ENCODE assay signal across 16 mouse cellular contexts in genomic region chr6:30643694-30644460, GRCm38 (mm10). TPM values are rescaled to one million over a fixed set of nuclear protein-coding genes. Genes with fewer than 3 reads are reported as not detected.
A peak's percentile ranks its signal among the peaks of the same experiment; 100 is the strongest.
DNase-seq lines count a peak whose midpoint lies in the region; ATAC-seq and TF ChIP-seq lines count a peak whose summit lies in the region.
"Had no signal": no experiment of that assay in that cellular context is flagged by ENCODE, and none has a peak within 500 bp of the region (broad histone marks: within the 10 kb centered on the region; RNA-seq: fewer than 3 reads in every experiment).

No protein-coding gene starts in this region.

- no peak overlapping the region for H3K4me3 ChIP-seq in gastrocnemius, adult 2 months
- H3K4me3 ChIP-seq in neural tube, embryonic 13.5 days = no peak overlapping the region
- H3K4me3 ChIP-seq in neural tube, embryonic 15.5 days (replicated peaks) = no peak overlapping the region
- no peak overlapping the region for H3K4me3 ChIP-seq in intestine, embryonic 16.5 days (ENCODE audit: low read length)
- H3K4me3 ChIP-seq: lung, embryonic 15.5 days had no signal

- DNase-seq in gastrocnemius, adult 2 months = peak; percentile 31
- no peak for DNase-seq in gastrocnemius, adult 8-10 months (ENCODE audit: low spot score in 2 of 2)
- DNase-seq in ovary, postnatal 14 days (ENCODE audit: low spot score) = no peak
- DNase-seq in spleen, postnatal 4 days (ENCODE audit: low spot score in 2 of 2) = no peak
- no peak for DNase-seq in adrenal gland, postnatal 36 days
- DNase-seq: cerebellum, adult 8-10 months; kidney, adult 8-10 months; thymus, adult 2 months had no signal

- no peaks in the 10 kb centered on the region for H3K27me3 ChIP-seq in neural tube, embryonic 13.5 days
- no peaks in the 10 kb centered on the region for H3K27me3 ChIP-seq in neural tube, embryonic 15.5 days (replicated peaks)
- H3K27me3 ChIP-seq in intestine, embryonic 16.5 days (replicated peaks; ENCODE audit: control insufficient read depth, insufficient read depth, low read length) = no peaks in the 10 kb centered on the region
- H3K27me3 ChIP-seq: lung, embryonic 15.5 days had no signal

- ATAC-seq in neural tube, embryonic 13.5 days (ENCODE audit: low read depth) = no peak
- no peak for ATAC-seq in neural tube, embryonic 15.5 days (ENCODE audit: low FRiP score)
- ATAC-seq in intestine, embryonic 16.5 days = peak; percentile 57
- ATAC-seq: midbrain, embryonic 16.5 days had no signal

- intact Hi-C loops in gastrocnemius, adult 2 months (cut with DNase I) = no loop called here

- WGBS in neural tube, embryonic 13.5 days = 70% methylated on average over 12 of the region's 12 CpGs
- WGBS in neural tube, embryonic 15.5 days = 77% methylated on average over 12 of the region's 12 CpGs
- 54% methylated on average over 12 of the region's 12 CpGs for WGBS in intestine, embryonic 16.5 days

- peaks cover 19% of the 10 kb centered on the region for H3K4me1 ChIP-seq in neural tube, embryonic 13.5 days (replicated peaks)
- H3K4me1 ChIP-seq in neural tube, embryonic 15.5 days = peaks cover 5% of the 10 kb centered on the region; the same call in 1 of the 2 replicates
- no peaks in the 10 kb centered on the region; the same call in 1 of the 2 replicates for H3K4me1 ChIP-seq in intestine, embryonic 16.5 days (ENCODE audit: control insufficient read depth, insufficient read depth, low read length)
- H3K4me1 ChIP-seq: lung, embryonic 15.5 days had no signal

- no peak for TF ChIP-seq CTCF in gastrocnemius, adult 2 months (IDR thresholded peaks at IDR 0.05)

- H3K4me2 ChIP-seq in neural tube, embryonic 13.5 days = no peak overlapping the region
- no peak overlapping the region for H3K4me2 ChIP-seq in neural tube, embryonic 15.5 days
- H3K4me2 ChIP-seq in intestine, embryonic 16.5 days (ENCODE audit: low read depth, low read length) = no peak overlapping the region
- H3K4me2 ChIP-seq: lung, embryonic 15.5 days had no signal

- H3K9me3 ChIP-seq in neural tube, embryonic 13.5 days = no peaks in the 10 kb centered on the region
- no peaks in the 10 kb centered on the region for H3K9me3 ChIP-seq in neural tube, embryonic 15.5 days (replicated peaks)
- no peaks in the 10 kb centered on the region for H3K9me3 ChIP-seq in intestine, embryonic 16.5 days (ENCODE audit: control insufficient read depth, low read length)
- H3K9me3 ChIP-seq: lung, embryonic 15.5 days had no signal

- no peaks in the 10 kb centered on the region for H3K36me3 ChIP-seq in neural tube, embryonic 13.5 days
- H3K36me3 ChIP-seq in neural tube, embryonic 15.5 days = no peaks in the 10 kb centered on the region
- no peaks in the 10 kb centered on the region for H3K36me3 ChIP-seq in intestine, embryonic 16.5 days (ENCODE audit: control insufficient read depth, insufficient read depth, low read length)
- H3K36me3 ChIP-seq: lung, embryonic 15.5 days had no signal

- H3K9ac ChIP-seq in neural tube, embryonic 13.5 days = no peak overlapping the region
- H3K9ac ChIP-seq in neural tube, embryonic 15.5 days (replicated peaks) = no peak overlapping the region
- no peak overlapping the region for H3K9ac ChIP-seq in intestine, embryonic 16.5 days (ENCODE audit: low read depth, low read length)
- H3K9ac ChIP-seq: lung, embryonic 15.5 days had no signal

- H3K27ac ChIP-seq in gastrocnemius, adult 2 months = no peak overlapping the region
- H3K27ac ChIP-seq in neural tube, embryonic 13.5 days (replicated peaks) = peak overlapping the region; percentile 28; the same call in 1 of the 2 replicates
- H3K27ac ChIP-seq in neural tube, embryonic 15.5 days (replicated peaks) = no peak overlapping the region; the same call in 1 of the 2 replicates
- H3K27ac ChIP-seq in intestine, embryonic 16.5 days (ENCODE audit: low read length) = no peak overlapping the region
- H3K27ac ChIP-seq: lung, embryonic 15.5 days had no signal

RNA-seq across cellular contexts. Expression of gene Cpa1, which starts 4.9 kb away (rescaled TPM):
- not detected for total RNA-seq in gastrocnemius, adult 2 months (2021)
- total RNA-seq in gastrocnemius, adult 8-10 months (2022) = not detected
- 0.25 and 0.52 TPM in 2 replicates for polyA plus RNA-seq in neural tube, embryonic 13.5 days (2015; fragmentation: Nextera tagmentation; extraction: Ambion mirVana)
- 0.50 and 7.6 TPM in 2 replicates for polyA plus RNA-seq in neural tube, embryonic 15.5 days (2015; fragmentation: Nextera tagmentation; extraction: Ambion mirVana)
- 358 and 408 TPM in 2 replicates for polyA plus RNA-seq in intestine, embryonic 16.5 days (2015; fragmentation: Nextera tagmentation; extraction: Ambion mirVana)
- not detected for total RNA-seq in adrenal gland, postnatal 36 days (2021)
- total RNA-seq: gastrocnemius, adult 18-20 months had no signal
- polyA plus RNA-seq: thymus, adult 2 months had no signal

RNA-seq across cellular contexts. Expression of gene Cpa5, which starts 33.1 kb away (rescaled TPM):
- not detected for total RNA-seq in gastrocnemius, adult 2 months (2021)
- total RNA-seq in gastrocnemius, adult 8-10 months (2022) = not detected
- polyA plus RNA-seq in neural tube, embryonic 13.5 days (2015; fragmentation: Nextera tagmentation; extraction: Ambion mirVana) = not detected in 2 replicates
- 0.11 TPM in 1 of 2 replicates, not detected in the other for polyA plus RNA-seq in neural tube, embryonic 15.5 days (2015; fragmentation: Nextera tagmentation; extraction: Ambion mirVana)
- not detected in 2 replicates for polyA plus RNA-seq in intestine, embryonic 16.5 days (2015; fragmentation: Nextera tagmentation; extraction: Ambion mirVana)
- total RNA-seq in adrenal gland, postnatal 36 days (2021) = not detected
- total RNA-seq: adrenal gland, postnatal 4 days; gastrocnemius, adult 18-20 months had no signal
- polyA plus RNA-seq: lung, embryonic 15.5 days; midbrain, embryonic 16.5 days; spleen, adult 2 months; thymus, adult 2 months had no signal

RNA-seq across cellular contexts. Expression of gene Cep41, which starts 49.7 kb away (rescaled TPM):
- 1 to 10 TPM in 1 of 2 experiments, under 1 TPM in 1; 0.20 to 1.6 TPM for total RNA-seq in gastrocnemius, adult 2 months (2021)
- under 1 TPM; 0.12 to 0.83 (median 0.41) TPM for total RNA-seq in gastrocnemius, adult 8-10 months (2022)
- 12.2 and 17.4 TPM in 2 replicates for polyA plus RNA-seq in neural tube, embryonic 13.5 days (2015; fragmentation: Nextera tagmentation; extraction: Ambion mirVana)
- polyA plus RNA-seq in neural tube, embryonic 15.5 days (2015; fragmentation: Nextera tagmentation; extraction: Ambion mirVana) = 10.7 and 11.6 TPM in 2 replicates
- polyA plus RNA-seq in intestine, embryonic 16.5 days (2015; fragmentation: Nextera tagmentation; extraction: Ambion mirVana) = 6.2 and 6.6 TPM in 2 replicates
- total RNA-seq in adrenal gland, postnatal 36 days (2021) = 1 to 10 TPM; 6.1 to 9.6 TPM
